Mouse (Mus musculus) adrenal gland, adult 8-10 months (tissue): ENCODE measurements at regions not wholly inside any gene's neighbourhood (a gene's known extent, or its start where the extent isn't known, plus 50 kb on each side); places are given as distances from the start of the nearest gene placed in this dataset.
A peak's percentile ranks its signal among the peaks of the same experiment; 100 is the strongest.

ENCODE experiments used
- DNase-seq: peaks from one replicate; pipeline ENCODE4 v3.0.0; 2022

DNA sequence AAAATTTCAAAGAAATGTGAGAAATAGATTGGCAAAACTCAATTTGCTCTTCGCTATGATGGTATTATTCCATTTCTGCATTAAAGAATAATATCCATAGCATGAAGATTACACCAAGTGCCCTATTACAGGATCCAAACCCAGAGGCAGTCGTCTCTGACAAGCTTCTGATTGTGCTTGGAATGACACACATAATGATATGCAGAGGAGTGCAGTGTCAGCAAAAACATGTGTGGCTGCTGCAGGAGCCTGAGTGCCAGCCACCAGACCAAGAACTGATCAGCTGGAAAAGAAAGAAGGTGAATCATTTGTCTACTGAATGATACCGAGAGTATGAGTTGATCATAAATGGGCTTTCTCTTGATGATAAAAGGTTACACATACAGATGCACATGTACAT, 137.3 kb downstream of the Il15 start:
- no peak for DNase-seq

DNA sequence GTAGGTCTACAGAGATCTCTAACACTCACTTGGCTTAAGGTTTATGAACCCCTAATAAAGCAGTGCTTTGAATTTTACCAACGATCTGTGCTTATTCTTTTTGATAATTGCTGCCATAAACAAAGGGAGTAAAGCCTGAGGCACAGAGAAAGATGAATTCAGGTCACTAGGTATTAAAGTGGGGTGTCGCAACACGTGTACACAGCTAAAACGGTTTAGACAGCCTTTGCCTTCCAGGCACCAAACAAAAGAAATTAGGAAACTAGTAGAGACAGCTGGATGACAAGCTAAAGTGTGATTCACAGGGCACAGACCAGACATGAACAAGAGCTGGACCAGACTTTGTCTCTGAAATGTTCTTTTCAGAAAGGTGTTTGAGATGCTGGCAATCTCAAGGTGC, 140.8 kb downstream of the Il15 start:
- no peak for DNase-seq

DNA sequence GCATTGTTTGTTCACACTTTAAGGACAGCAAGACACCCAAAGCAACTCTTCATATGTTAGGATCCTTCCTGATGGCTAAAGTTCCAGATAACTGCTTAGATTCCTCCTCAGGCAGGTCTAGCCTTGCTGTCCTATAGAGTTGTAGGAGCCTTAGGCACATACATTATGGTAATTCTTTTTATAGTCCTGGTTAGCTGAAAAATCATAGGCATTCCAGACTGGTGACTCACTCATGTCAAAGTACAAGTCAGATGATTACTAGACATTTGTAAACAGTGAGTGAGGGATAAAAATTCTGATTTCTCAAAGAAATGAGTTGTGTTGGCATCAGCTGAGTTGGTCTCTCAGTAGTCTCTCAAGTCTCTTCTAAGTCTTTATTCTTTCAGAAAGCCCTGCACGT, 142.4 kb downstream of the Il15 start:
- DNase-seq: no peak

DNA sequence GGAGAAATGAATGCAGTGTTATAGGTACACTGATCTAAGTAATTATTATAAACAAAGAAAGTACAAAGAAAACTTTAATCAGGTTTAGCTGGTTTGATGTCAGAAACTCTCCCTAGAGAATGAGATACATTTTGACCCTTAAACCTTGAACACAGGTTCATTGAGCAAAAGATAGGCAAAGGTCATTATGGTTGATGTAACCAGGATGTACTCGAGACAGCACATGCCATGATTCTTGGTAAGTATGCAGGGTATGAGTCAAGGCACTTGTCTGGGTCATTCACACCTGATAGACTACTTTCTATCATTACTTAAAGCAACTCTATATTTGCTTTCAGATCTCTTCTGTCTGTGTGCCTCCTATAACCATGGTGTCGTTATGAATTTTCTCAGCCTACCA, 147.2 kb downstream of the Il15 start:
- DNase-seq: no peak

DNA sequence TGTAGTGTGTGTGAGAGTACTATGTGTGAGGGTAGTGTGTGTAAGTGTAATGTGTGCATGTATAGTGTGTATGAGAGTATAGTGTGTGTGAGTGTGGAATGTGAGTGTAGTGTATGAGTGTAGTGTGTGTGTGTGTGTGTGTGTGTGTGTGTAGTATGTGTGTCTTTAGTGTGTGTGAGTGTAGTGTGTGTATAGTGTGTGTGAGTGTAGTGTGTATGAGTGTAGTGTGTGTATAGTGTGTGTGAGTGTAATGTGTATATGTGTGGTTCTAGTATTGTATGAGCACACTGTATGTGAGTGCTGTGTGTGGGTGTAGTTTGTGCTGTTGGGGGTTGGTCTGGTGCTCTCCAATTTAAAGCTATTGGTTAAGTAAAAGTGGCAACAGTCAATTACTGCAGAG, 150.6 kb downstream of the Il15 start:
- no peak for DNase-seq

DNA sequence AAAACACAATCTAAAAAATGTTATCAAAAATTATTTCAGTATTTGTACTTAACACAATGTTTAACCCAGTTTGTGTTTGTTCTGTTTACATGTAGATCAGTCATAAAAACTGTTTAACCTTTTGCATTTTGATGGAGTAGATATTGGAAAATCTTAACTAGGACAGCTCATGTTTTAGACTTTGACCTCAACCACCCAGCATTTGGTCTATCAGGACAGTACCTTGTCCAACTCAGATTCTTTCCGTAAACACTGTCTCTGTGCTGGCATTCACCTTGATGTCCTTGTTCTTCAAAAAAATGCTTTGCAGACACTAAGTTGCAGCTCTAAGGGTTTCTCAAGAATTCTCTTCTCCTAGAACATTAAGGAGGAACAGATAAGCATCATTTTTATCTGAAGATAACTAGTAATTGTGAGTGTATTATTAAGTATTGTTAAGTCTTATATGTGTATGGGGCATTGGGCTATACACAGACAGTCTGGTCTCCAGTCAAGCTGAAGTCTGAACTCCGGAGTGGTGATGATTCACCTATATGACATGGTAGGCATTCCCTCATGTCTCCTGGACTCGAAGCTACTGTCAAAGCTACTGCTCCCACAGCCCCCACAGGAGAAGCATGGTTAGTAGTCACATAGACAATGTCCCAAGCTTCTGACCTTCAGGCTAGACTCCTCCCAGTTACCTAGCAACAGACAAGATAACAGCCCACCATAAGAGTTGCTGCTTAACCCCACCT, 153.0 kb downstream of the Il15 start:
- no peak for DNase-seq

DNA sequence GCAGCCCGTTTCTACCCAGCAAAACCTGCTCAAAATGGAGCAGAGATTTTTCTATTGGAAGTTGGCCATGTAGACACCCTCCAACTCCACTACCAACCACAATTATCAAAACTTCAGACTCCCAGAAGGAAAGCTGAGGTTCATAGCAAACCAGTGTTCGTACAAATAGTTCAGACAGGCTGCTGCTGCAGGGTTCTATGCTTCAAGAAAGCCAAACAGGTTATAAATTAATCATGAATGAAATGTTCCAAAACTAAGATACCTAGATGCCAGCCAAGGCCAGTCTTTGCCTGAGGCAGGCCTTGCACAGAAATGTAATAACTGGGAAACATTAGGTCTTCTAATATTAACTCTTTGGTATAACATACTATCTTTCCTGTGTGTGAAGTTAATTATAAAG, 158.9 kb downstream of the Il15 start:
- no peak for DNase-seq

DNA sequence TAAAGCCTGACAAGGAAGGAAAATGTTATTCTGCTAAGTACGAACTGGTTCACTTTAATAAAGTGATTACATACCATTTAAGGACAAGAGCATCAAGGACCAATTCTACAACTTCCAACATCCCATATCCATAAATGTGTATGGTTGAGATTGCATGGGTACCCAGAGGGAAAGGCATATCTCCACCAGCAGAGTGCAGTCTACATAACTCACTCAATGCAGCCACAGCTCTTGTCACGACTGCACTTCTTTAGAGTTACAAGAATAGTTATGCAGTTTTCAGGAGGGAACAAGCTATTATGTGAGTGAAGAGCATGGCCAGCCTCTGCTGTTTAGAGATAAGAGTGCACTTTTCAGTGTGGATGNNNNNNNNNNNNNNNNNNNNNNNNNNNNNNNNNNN, 173.1 kb downstream of the Il15 start:
- DNase-seq: no peak

DNA sequence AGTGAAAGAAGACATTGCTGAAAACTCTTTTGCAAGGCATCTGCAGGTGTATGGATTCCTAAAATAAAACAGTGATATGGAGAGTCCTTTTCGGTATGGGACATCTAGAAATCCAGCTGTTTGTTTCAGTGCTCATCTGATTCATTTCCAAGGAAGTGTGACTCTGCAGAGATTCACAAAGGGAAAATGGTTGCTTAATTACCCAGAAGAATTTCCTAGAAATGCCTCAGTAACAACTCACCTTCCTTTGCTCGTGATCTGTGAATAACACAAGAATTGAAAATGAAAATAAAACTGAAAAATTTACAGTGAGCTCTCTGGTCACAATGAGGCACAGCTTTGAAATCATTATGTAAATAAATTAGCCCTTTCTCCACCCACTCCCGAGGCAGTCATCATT, 201.3 kb downstream of the Il15 start:
- DNase-seq: no peak

DNA sequence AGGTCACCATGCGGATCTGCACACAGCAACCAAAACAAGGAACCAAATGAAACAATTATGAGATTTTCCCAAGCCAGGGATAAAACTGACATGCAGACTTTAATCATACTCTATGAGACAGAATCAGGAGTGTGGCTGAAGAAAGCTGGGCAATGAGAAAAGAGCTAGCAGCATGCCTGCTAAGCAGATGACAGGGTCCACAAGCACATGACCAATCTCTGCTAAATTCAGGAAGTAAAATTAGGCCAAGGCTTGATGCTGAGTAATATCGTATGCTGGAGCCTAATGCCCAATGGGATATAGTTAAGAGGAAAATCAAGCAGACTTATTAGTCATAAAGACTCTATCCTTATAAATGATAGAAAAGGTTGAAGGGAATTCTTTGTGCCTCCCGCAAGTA, 202.8 kb downstream of the Il15 start:
- DNase-seq: no peak

DNA sequence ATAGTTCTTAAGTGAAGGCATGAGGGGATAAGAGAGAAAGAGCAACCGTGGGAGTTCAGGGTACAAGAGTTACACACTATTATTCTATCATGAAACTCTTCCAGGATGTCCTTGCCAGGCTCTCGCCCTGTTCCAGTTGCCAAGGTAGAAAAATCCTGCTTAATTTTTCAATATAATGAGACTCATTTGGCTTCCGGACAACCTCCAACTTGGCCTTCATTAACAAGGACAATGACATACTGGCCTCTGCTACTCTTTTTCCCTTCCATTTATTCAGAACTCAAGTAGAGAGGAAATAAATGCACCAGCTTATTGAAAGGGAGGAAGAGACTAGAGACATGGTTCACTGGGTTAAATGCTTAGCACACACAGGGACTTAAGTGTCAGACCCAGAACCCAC, 206.5 kb downstream of the Il15 start:
- DNase-seq: peak; percentile 31

DNA sequence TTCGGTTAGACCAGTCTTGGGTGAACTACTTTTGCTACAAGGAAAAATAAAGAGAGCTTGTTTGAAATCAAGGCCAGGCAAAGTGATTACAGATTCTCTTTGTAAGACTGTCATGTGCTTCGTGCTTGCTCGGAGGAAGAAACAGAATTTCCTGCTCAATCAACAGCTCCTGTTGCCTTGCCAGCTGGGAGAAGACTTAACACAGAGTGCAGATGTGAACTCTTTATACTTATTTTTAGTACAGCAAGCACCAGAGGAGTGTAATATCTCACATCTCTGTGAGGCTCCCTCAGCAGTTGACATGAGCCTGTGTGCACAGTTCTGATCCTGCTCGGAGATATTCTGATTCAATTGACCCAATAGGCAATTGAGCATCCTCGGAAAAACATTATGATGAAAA, 207.9 kb downstream of the Il15 start:
- no peak for DNase-seq

DNA sequence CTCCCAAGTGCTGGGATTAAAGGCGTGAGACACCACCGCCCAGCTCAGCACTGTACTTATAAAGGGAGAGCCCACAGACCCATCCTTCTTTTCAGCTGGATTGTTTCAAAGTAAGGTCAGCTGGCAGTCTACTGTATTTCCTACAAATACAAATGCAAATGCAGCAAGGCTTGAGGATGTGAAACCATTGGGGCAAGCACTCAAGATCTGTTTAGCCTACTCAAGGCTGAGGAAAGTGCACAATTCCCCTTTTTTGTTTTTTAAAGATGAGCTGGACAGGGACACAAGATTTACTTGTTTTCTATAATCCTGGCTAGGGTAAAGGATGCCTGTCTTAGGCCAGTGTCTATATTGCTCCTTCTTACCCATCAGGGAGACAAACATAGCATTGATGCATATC, 212.0 kb downstream of the Il15 start:
- DNase-seq: no peak

DNA sequence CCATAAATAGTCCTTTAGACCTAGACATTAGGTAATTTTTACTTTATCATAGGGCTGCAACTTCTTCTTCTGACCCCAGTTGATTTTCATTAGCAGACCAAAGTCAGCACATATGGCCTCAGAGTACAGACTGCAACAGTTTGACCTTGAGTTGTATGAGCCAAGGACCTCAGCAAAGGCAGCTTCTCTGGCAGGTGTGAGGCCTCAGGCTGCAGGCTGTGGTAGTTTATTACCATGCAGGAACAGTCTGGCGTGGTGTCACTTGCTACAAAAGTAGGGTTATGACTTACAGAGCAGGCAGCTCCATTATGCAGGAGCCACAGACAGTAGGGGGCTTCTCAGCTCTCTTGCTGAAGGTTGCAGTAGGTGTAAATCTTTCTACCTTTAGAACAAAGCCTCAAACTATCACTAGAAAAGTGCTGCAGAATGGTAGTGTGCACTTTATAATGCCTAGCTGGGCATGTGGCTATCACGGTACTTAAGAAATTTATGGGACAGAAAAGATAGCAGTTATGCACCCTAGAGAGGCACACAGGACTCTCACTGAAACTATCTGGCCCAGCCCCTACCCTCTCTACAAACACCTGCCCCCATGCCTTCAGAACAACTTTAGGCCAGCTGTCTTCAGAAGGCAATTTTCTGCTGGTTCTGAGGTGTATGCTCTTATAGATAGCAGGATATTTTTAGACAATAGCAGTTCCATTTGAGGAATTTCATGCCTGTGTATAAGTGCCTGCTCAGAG, 215.7 kb downstream of the Il15 start:
- no peak for DNase-seq

DNA sequence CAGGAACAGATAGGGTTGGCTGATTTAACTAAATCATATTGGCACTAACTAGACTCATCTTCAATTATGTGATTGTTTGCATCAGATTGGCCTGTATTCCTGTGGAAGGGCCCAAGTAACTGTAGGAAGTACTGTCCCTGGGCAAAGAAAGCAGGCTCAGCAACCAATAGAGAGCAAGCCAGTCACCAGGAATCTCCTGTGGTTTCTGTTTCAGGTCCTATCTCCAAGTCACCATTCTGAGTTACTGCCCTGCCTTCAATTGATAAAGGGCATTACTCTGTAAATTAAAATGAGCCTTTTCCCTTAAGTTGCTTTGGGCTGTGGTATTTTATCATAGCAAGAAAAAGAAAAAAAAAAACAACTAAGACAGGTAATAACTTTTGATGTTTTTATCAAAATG, 219.0 kb downstream of the Il15 start:
- DNase-seq: no peak
